Mouse (Mus musculus): ENCODE data around the gene Trib2. TPM values are rescaled to one million over a fixed set of nuclear protein-coding genes. Genes with fewer than 3 reads are reported as not detected.

Gene Trib2
- polyA plus RNA-seq, 1 experiment from 2014 or later = 51.7 TPM

- H3K4me3 ChIP-seq = no peak overlapping the region
- H3K36me3 ChIP-seq = no peaks in the 10 kb centered on the region
- no peaks in the 10 kb centered on the region for H3K27me3 ChIP-seq
- no peaks in the 10 kb centered on the region for H3K9me3 ChIP-seq
- H3K9ac ChIP-seq = no peak overlapping the region
- 89% methylated on average over 7 of the region's 7 CpGs for WGBS
- H3K4me1 ChIP-seq = no peaks in the 10 kb centered on the region
- no peak for ATAC-seq (ENCODE audit: insufficient number of reproducible peaks, low FRiP score, low TSS enrichment, low read depth)
- no peak overlapping the region for H3K4me2 ChIP-seq
- H3K27ac ChIP-seq = no peak overlapping the region
These were observed 15.9 kb upstream of the Trib2 start for GRCm38 (mm10) chr12:15832674-15833052.

GRCm38 (mm10) chr12:15831941-15832673 lies 15.4 kb upstream of the Trib2 start:
- H3K36me3 ChIP-seq = no peaks in the 10 kb centered on the region
- no peak overlapping the region for H3K4me3 ChIP-seq
- no peaks in the 10 kb centered on the region for H3K27me3 ChIP-seq
- 66% methylated on average over 3 of the region's 3 CpGs for WGBS
- H3K4me1 ChIP-seq = no peaks in the 10 kb centered on the region
- H3K4me2 ChIP-seq = no peak overlapping the region
- ATAC-seq (ENCODE audit: insufficient number of reproducible peaks, low FRiP score, low TSS enrichment, low read depth) = no peak
- H3K27ac ChIP-seq = no peak overlapping the region
- H3K9me3 ChIP-seq = no peaks in the 10 kb centered on the region
- H3K9ac ChIP-seq = no peak overlapping the region

GRCm38 (mm10) chr12:15830750-15831149 lies 14.0 kb upstream of the Trib2 start:
- Histone ChIP-seq H3K4me3 (no peak overlapping the region), H3K27ac (no peak overlapping the region), H3K27me3 (no peaks in the 10 kb centered on the region), H3K36me3 (no peaks in the 10 kb centered on the region), H3K9me3 (no peaks in the 10 kb centered on the region), H3K4me2 (no peak overlapping the region), H3K9ac (no peak overlapping the region), H3K4me1 (no peaks in the 10 kb centered on the region)
- 74% methylated on average over 3 of the region's 3 CpGs for WGBS
- ATAC-seq (ENCODE audit: insufficient number of reproducible peaks, low FRiP score, low TSS enrichment, low read depth) = no peak

GRCm38 (mm10) chr12:15828815-15829398 lies 12.2 kb upstream of the Trib2 start:
- no peaks in the 10 kb centered on the region for H3K4me1 ChIP-seq
- no peak overlapping the region for H3K27ac ChIP-seq
- H3K27me3 ChIP-seq = no peaks in the 10 kb centered on the region
- no peaks in the 10 kb centered on the region for H3K9me3 ChIP-seq
- H3K4me3 ChIP-seq = no peak overlapping the region
- 69% methylated on average over 2 of the region's 2 CpGs for WGBS
- no peaks in the 10 kb centered on the region for H3K36me3 ChIP-seq
- H3K4me2 ChIP-seq = no peak overlapping the region
- H3K9ac ChIP-seq = no peak overlapping the region
- ATAC-seq (ENCODE audit: insufficient number of reproducible peaks, low FRiP score, low TSS enrichment, low read depth) = no peak

- H3K4me2 ChIP-seq = no peak overlapping the region
- H3K9me3 ChIP-seq = no peaks in the 10 kb centered on the region
- H3K27me3 ChIP-seq = no peaks in the 10 kb centered on the region
- H3K27ac ChIP-seq = no peak overlapping the region
- H3K9ac ChIP-seq = no peak overlapping the region
- no peaks in the 10 kb centered on the region for H3K36me3 ChIP-seq
- no peak overlapping the region for H3K4me3 ChIP-seq
- ATAC-seq (ENCODE audit: insufficient number of reproducible peaks, low FRiP score, low TSS enrichment, low read depth) = no peak
- H3K4me1 ChIP-seq = peaks cover 6% of the 10 kb centered on the region
These were observed 4.3 kb upstream of the Trib2 start for GRCm38 (mm10) chr12:15821019-15821418.

- peak overlapping the region; percentile 69 for H3K4me3 ChIP-seq
- WGBS = 23% methylated on average over 4 of the region's 4 CpGs
- peak overlapping the region; percentile 94 for H3K27ac ChIP-seq
- H3K27me3 ChIP-seq = no peaks in the 10 kb centered on the region
- peak overlapping the region; percentile 76 for H3K4me2 ChIP-seq
- ATAC-seq (ENCODE audit: insufficient number of reproducible peaks, low FRiP score, low TSS enrichment, low read depth) = no peak
- H3K4me1 ChIP-seq = peaks cover 9% of the 10 kb centered on the region
- H3K9ac ChIP-seq = peak overlapping the region; percentile 51; the same call in 1 of the 2 replicates
- no peaks in the 10 kb centered on the region for H3K9me3 ChIP-seq
- H3K36me3 ChIP-seq = no peaks in the 10 kb centered on the region
These were observed 643 bp upstream of the Trib2 start for GRCm38 (mm10) chr12:15817365-15817764.

- H3K4me2 ChIP-seq = peak overlapping the region; percentile 76
- no peaks in the 10 kb centered on the region for H3K36me3 ChIP-seq
- H3K9me3 ChIP-seq = no peaks in the 10 kb centered on the region
- H3K4me1 ChIP-seq = peaks cover 18% of the 10 kb centered on the region
- under 1% methylated on average over 23 of the region's 23 CpGs for WGBS
- H3K4me3 ChIP-seq = peak overlapping the region; percentile 69
- no peak for ATAC-seq (ENCODE audit: insufficient number of reproducible peaks, low FRiP score, low TSS enrichment, low read depth)
- H3K27me3 ChIP-seq = no peaks in the 10 kb centered on the region
- peak overlapping the region; percentile 94 for H3K27ac ChIP-seq
- H3K9ac ChIP-seq = peak overlapping the region; percentile 88
These were observed 492 bp downstream of the Trib2 start for GRCm38 (mm10) chr12:15816254-15816605.

GRCm38 (mm10) chr12:15815576-15816253 lies 1.0 kb downstream of the Trib2 start:
- under 1% methylated on average over 49 of the region's 49 CpGs for WGBS
- Histone ChIP-seq H3K9me3 (no peaks in the 10 kb centered on the region), H3K4me1 (peaks cover 23% of the 10 kb centered on the region), H3K4me2 (peak overlapping the region; percentile 76), H3K4me3 (peak overlapping the region; percentile 69), H3K27ac (peak overlapping the region; percentile 94), H3K27me3 (no peaks in the 10 kb centered on the region), H3K36me3 (no peaks in the 10 kb centered on the region), H3K9ac (peak overlapping the region; percentile 88)
- ATAC-seq (ENCODE audit: insufficient number of reproducible peaks, low FRiP score, low TSS enrichment, low read depth) = no peak

- Histone ChIP-seq H3K9me3 (no peaks in the 10 kb centered on the region), H3K4me2 (peak overlapping the region; percentile 76), H3K4me1 (peaks cover 24% of the 10 kb centered on the region), H3K27ac (peak overlapping the region; percentile 94), H3K9ac (peak overlapping the region; percentile 88), H3K27me3 (no peaks in the 10 kb centered on the region), H3K4me3 (peak overlapping the region; percentile 69), H3K36me3 (no peaks in the 10 kb centered on the region)
- no peak for ATAC-seq (ENCODE audit: insufficient number of reproducible peaks, low FRiP score, low TSS enrichment, low read depth)
- under 1% methylated on average over 23 of the region's 23 CpGs for WGBS
These were observed 1.5 kb downstream of the Trib2 start for GRCm38 (mm10) chr12:15815170-15815575.

GRCm38 (mm10) chr12:15814249-15815081 lies 2.3 kb downstream of the Trib2 start:
- Histone ChIP-seq H3K27ac (peak overlapping the region; percentile 94), H3K27me3 (no peaks in the 10 kb centered on the region), H3K9me3 (no peaks in the 10 kb centered on the region), H3K36me3 (peaks cover 5% of the 10 kb centered on the region; the same call in 1 of the 2 replicates), H3K4me2 (peak overlapping the region; percentile 76), H3K4me3 (peak overlapping the region; percentile 69), H3K9ac (peak overlapping the region; percentile 88), H3K4me1 (peaks cover 29% of the 10 kb centered on the region)
- WGBS = 1% methylated on average over 32 of the region's 32 CpGs
- ATAC-seq (ENCODE audit: insufficient number of reproducible peaks, low FRiP score, low TSS enrichment, low read depth) = no peak

GRCm38 (mm10) chr12:15813819-15814165 lies 2.9 kb downstream of the Trib2 start:
- Histone ChIP-seq H3K27ac (peak overlapping the region; percentile 94), H3K36me3 (peaks cover 5% of the 10 kb centered on the region; the same call in 1 of the 2 replicates), H3K27me3 (no peaks in the 10 kb centered on the region), H3K4me2 (peak overlapping the region; percentile 76), H3K9ac (peak overlapping the region; percentile 88), H3K4me1 (peaks cover 32% of the 10 kb centered on the region), H3K4me3 (peak overlapping the region; percentile 69), H3K9me3 (no peaks in the 10 kb centered on the region)
- no peak for ATAC-seq (ENCODE audit: insufficient number of reproducible peaks, low FRiP score, low TSS enrichment, low read depth)
- 6% methylated on average over 5 of the region's 5 CpGs for WGBS

Measured in limb, embryonic 15.5 days (tissue).